Mouse (Mus musculus) ovary, adult 10 weeks (tissue): ENCODE measurements around the gene Cd40lg. TPM values are rescaled to one million over a fixed set of nuclear protein-coding genes. Genes with fewer than 3 reads are reported as not detected.

Experiments
- polyA plus RNA-seq: library from polyadenylated mRNA; stranded (reverse); fragments of 350-450 nt; fragmentation: Illumina TruSeq; extraction: RNeasy Lipid Tissue Mini Kit (QIAGEN cat#74804); gene quantifications from one replicate; pipeline ENCODE4 v1.2.3, GENCODE M21; 2014

Gene Cd40lg
- not detected for polyA plus RNA-seq

DNA sequence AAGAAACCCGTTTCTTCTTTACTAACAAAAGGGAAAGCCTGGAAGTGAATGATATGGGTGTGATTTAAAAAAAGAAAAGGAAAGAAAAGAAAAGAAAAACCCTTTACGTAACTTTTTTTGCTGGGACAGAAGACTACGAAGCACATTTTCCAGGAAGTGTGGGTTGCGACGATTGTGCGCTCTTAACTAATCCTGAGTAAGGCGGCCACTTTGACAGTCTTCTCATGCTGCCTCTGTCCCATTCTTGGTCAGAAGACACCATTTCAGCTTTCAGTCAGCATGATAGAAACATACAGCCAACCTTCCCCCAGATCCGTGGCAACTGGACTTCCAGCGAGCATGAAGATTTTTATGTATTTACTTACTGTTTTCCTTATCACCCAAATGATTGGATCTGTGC is at the start of gene Cd40lg:
TSS of gene Cd40lg (plus strand) at position 268 of the 400 bp plus-strand sequence.

Other genes starting within 250 kb of the Cd40lg start
- not detected for gene Brs3, start 169.1 kb upstream of the Cd40lg start, polyA plus RNA-seq
- 192 TPM for gene Htatsf1, start 158.6 kb upstream of the Cd40lg start, polyA plus RNA-seq
- gene Vgll1, start 124.0 kb upstream of the Cd40lg start, polyA plus RNA-seq = 0.34 TPM
- 112 TPM for gene Arhgef6, start 126.6 kb downstream of the Cd40lg start, polyA plus RNA-seq
- 80.2 TPM for gene Rbmx, start 180.9 kb downstream of the Cd40lg start, polyA plus RNA-seq
- gene Gm364, start 197.0 kb downstream of the Cd40lg start, polyA plus RNA-seq = 1.8 TPM